Mouse (Mus musculus): ENCODE measurements around the gene Klrb1c. TPM values are rescaled to one million over a fixed set of nuclear protein-coding genes. Genes with fewer than 3 reads are reported as not detected.
A peak's percentile ranks its signal among the peaks of the same experiment; 100 is the strongest.
"Not testable (repeated sequence)": the region's sequence is repeated elsewhere in the genome, so short reads cannot be mapped to it uniquely, and the experiment has no call there.

The Klrb1c gene
- polyA plus RNA-seq, 1 experiment from 2014 or later = 0.10 TPM

GRCm38 (mm10) chr6:128807021-128807420 lies 18.0 kb upstream of the Klrb1c start:
- Histone ChIP-seq H3K4me3 (no peak overlapping the region), H3K27me3 (no peaks in the 10 kb centered on the region), H3K36me3 (no peaks in the 10 kb centered on the region), H3K9me3 (replicated peaks) (no peaks in the 10 kb centered on the region), H3K9ac (no peak overlapping the region), H3K27ac (no peak overlapping the region), H3K4me2 (no peak overlapping the region), H3K4me1 (replicated peaks) (0 out of 2 replicates have a peak, but pooled peaks cover 6% of the 10 kb centered on the region)
- no peak for ATAC-seq (replicated peaks; ENCODE audit: insufficient number of reproducible peaks, insufficient read depth, low FRiP score, low read depth)
- WGBS = 60% methylated on average over 3 of the region's 3 CpGs

- H3K4me1 ChIP-seq (replicated peaks); H3K9ac ChIP-seq; H3K36me3 ChIP-seq; H3K27me3 ChIP-seq; H3K4me3 ChIP-seq; H3K9me3 ChIP-seq (replicated peaks); ATAC-seq (replicated peaks; ENCODE audit: insufficient number of reproducible peaks, insufficient read depth, low FRiP score, low read depth); H3K27ac ChIP-seq: not testable (repeated sequence)
- WGBS = 60% methylated on average over 7 of the region's 7 CpGs
- peak overlapping the region; percentile 11; the same call in 1 of the 2 replicates for H3K4me2 ChIP-seq
Observed at GRCm38 (mm10) chr6:128804823-128805640, 16.0 kb upstream of the Klrb1c start.

GRCm38 (mm10) chr6:128802999-128803857 lies 14.2 kb upstream of the Klrb1c start:
- H3K27ac ChIP-seq = peak overlapping the region; percentile 68
- peak overlapping the region; percentile 57 for H3K4me3 ChIP-seq
- peak overlapping the region; percentile 60 for H3K9ac ChIP-seq

GRCm38 (mm10) chr6:128802557-128802956 lies 13.5 kb upstream of the Klrb1c start:
- Histone ChIP-seq H3K9ac (peak overlapping the region; percentile 60), H3K36me3 (no peaks in the 10 kb centered on the region), H3K4me3 (peak overlapping the region; percentile 57), H3K9me3 (replicated peaks) (no peaks in the 10 kb centered on the region), H3K4me1 (replicated peaks) (peaks cover 14% of the 10 kb centered on the region), H3K4me2 (peak overlapping the region; percentile 76), H3K27ac (peak overlapping the region; percentile 68), H3K27me3 (no peaks in the 10 kb centered on the region)
- peak; percentile 12 for ATAC-seq (replicated peaks; ENCODE audit: insufficient number of reproducible peaks, insufficient read depth, low FRiP score, low read depth)
- WGBS = 14% methylated on average over 10 of the region's 10 CpGs

More at GRCm38 (mm10) chr6:128802999-128803857, 14.2 kb upstream of the Klrb1c start:
- 6% methylated on average over 26 of the region's 26 CpGs for WGBS
- Histone ChIP-seq H3K4me2 (peak overlapping the region; percentile 76), H3K9me3 (replicated peaks) (no peaks in the 10 kb centered on the region), H3K4me1 (replicated peaks) (peaks cover 7% of the 10 kb centered on the region), H3K27me3 (no peaks in the 10 kb centered on the region), H3K36me3 (no peaks in the 10 kb centered on the region)
- ATAC-seq (replicated peaks; ENCODE audit: insufficient number of reproducible peaks, insufficient read depth, low FRiP score, low read depth) = peak; percentile 94

- not testable (repeated sequence) for ATAC-seq (replicated peaks; ENCODE audit: insufficient number of reproducible peaks, insufficient read depth, low FRiP score, low read depth); H3K4me2 ChIP-seq; H3K9ac ChIP-seq; H3K27me3 ChIP-seq; H3K9me3 ChIP-seq (replicated peaks); H3K4me3 ChIP-seq; H3K27ac ChIP-seq; H3K36me3 ChIP-seq
- peaks cover 14% of the 10 kb centered on the region for H3K4me1 ChIP-seq (replicated peaks)
- 74% methylated on average over 5 of the region's 5 CpGs for WGBS
Observed at GRCm38 (mm10) chr6:128800696-128801095, 11.7 kb upstream of the Klrb1c start.

- Histone ChIP-seq H3K36me3 (no peaks in the 10 kb centered on the region), H3K4me3 (peak overlapping the region; percentile 78), H3K9ac (no peak overlapping the region), H3K27me3 (no peaks in the 10 kb centered on the region), H3K27ac (peak overlapping the region; percentile 90; the same call in 1 of the 2 replicates), H3K4me2 (peak overlapping the region; percentile 63), H3K9me3 (replicated peaks) (no peaks in the 10 kb centered on the region), H3K4me1 (replicated peaks) (peaks cover 14% of the 10 kb centered on the region)
- 25% methylated on average over 7 of the region's 7 CpGs for WGBS
- ATAC-seq (replicated peaks; ENCODE audit: insufficient number of reproducible peaks, insufficient read depth, low FRiP score, low read depth) = no peak
Observed at GRCm38 (mm10) chr6:128799896-128800270, 10.9 kb upstream of the Klrb1c start.

GRCm38 (mm10) chr6:128799144-128799895 lies 10.3 kb upstream of the Klrb1c start:
- H3K9ac ChIP-seq = peak overlapping the region; percentile 72
- H3K4me2 ChIP-seq = peak overlapping the region; percentile 63
- WGBS = under 1% methylated on average over 49 of the region's 49 CpGs
- not testable (repeated sequence) for H3K9me3 ChIP-seq (replicated peaks); H3K36me3 ChIP-seq; H3K27me3 ChIP-seq
- H3K27ac ChIP-seq = peak overlapping the region; percentile 90
- peak overlapping the region; percentile 78 for H3K4me3 ChIP-seq
- ATAC-seq (replicated peaks; ENCODE audit: insufficient number of reproducible peaks, insufficient read depth, low FRiP score, low read depth) = peak; percentile 55
- peaks cover 14% of the 10 kb centered on the region for H3K4me1 ChIP-seq (replicated peaks)

- H3K9me3 ChIP-seq (replicated peaks); H3K27me3 ChIP-seq; H3K36me3 ChIP-seq: not testable (repeated sequence)
- Histone ChIP-seq H3K27ac (peak overlapping the region; percentile 90), H3K9ac (peak overlapping the region; percentile 72), H3K4me1 (replicated peaks) (peaks cover 15% of the 10 kb centered on the region), H3K4me2 (peak overlapping the region; percentile 63), H3K4me3 (peak overlapping the region; percentile 78)
- under 1% methylated on average over 20 of the region's 20 CpGs for WGBS
- ATAC-seq (replicated peaks; ENCODE audit: insufficient number of reproducible peaks, insufficient read depth, low FRiP score, low read depth) = peak; percentile 33; the same call in 1 of the 2 replicates
Observed at GRCm38 (mm10) chr6:128798772-128799143, 9.7 kb upstream of the Klrb1c start.

GRCm38 (mm10) chr6:128797936-128798771 lies 9.1 kb upstream of the Klrb1c start:
- Histone ChIP-seq H3K36me3 (no peaks in the 10 kb centered on the region), H3K27ac (peak overlapping the region; percentile 6; the same call in 1 of the 2 replicates), H3K9ac (peak overlapping the region; percentile 15; the same call in 1 of the 2 replicates), H3K4me2 (peak overlapping the region; percentile 63), H3K9me3 (replicated peaks) (no peaks in the 10 kb centered on the region), H3K4me3 (peak overlapping the region; percentile 78), H3K4me1 (replicated peaks) (peaks cover 16% of the 10 kb centered on the region), H3K27me3 (no peaks in the 10 kb centered on the region)
- no peak for ATAC-seq (replicated peaks; ENCODE audit: insufficient number of reproducible peaks, insufficient read depth, low FRiP score, low read depth)
- WGBS = 18% methylated on average over 15 of the region's 15 CpGs

GRCm38 (mm10) chr6:128797185-128797905 lies 8.3 kb upstream of the Klrb1c start:
- no peak overlapping the region for H3K9ac ChIP-seq
- H3K4me2 ChIP-seq = peak overlapping the region; percentile 63
- H3K4me3 ChIP-seq = peak overlapping the region; percentile 78
- 70% methylated on average over 12 of the region's 12 CpGs for WGBS
- H3K36me3 ChIP-seq = no peaks in the 10 kb centered on the region
- H3K27ac ChIP-seq = no peak overlapping the region
- no peaks in the 10 kb centered on the region for H3K9me3 ChIP-seq (replicated peaks)
- ATAC-seq (replicated peaks; ENCODE audit: insufficient number of reproducible peaks, insufficient read depth, low FRiP score, low read depth) = no peak
- no peaks in the 10 kb centered on the region for H3K27me3 ChIP-seq
- H3K4me1 ChIP-seq (replicated peaks) = peaks cover 12% of the 10 kb centered on the region
